Mouse (Mus musculus): ENCODE results near the gene Atp6v1d. TPM values are rescaled to one million over a fixed set of nuclear protein-coding genes. Genes with fewer than 3 reads are reported as not detected.

The Atp6v1d gene
- polyA plus RNA-seq, 1 experiment from 2014 or later: 115 TPM

Other genes starting within 250 kb of the Atp6v1d start
- 0.20 TPM in 1 of 2 replicates, not detected in the other for gene Fam71d, start 170.1 kb downstream of the Atp6v1d start, polyA plus RNA-seq (2016; fragmentation: Nextera tagmentation; extraction: Ambion mirVana)
- 22.2 and 23.8 TPM in 2 replicates for gene Mpp5, start 112.7 kb downstream of the Atp6v1d start, polyA plus RNA-seq (2016; fragmentation: Nextera tagmentation; extraction: Ambion mirVana)
- 174 and 183 TPM in 2 replicates for gene Eif2s1, start 181 bp upstream of the Atp6v1d start, polyA plus RNA-seq (2016; fragmentation: Nextera tagmentation; extraction: Ambion mirVana)
- gene Plek2, start 45.3 kb upstream of the Atp6v1d start, polyA plus RNA-seq (2016; fragmentation: Nextera tagmentation; extraction: Ambion mirVana): 1.7 and 2.2 TPM in 2 replicates
- 27.1 and 28.1 TPM in 2 replicates for gene Tmem229b, start 146.0 kb upstream of the Atp6v1d start, polyA plus RNA-seq (2016; fragmentation: Nextera tagmentation; extraction: Ambion mirVana)
- 6.0 and 6.7 TPM in 2 replicates for gene Plekhh1, start 167.5 kb upstream of the Atp6v1d start, polyA plus RNA-seq (2016; fragmentation: Nextera tagmentation; extraction: Ambion mirVana)
- gene Pigh, start 228.0 kb upstream of the Atp6v1d start, polyA plus RNA-seq (2016; fragmentation: Nextera tagmentation; extraction: Ambion mirVana): 24.5 and 26.8 TPM in 2 replicates

All from neural tube, embryonic 12.5 days (tissue).